Mouse (Mus musculus): ENCODE data around the gene Hist1h1c. TPM values are rescaled to one million over a fixed set of nuclear protein-coding genes. Genes with fewer than 3 reads are reported as not detected.
A peak's percentile ranks its signal among the peaks of the same experiment; 100 is the strongest.
"Not testable (repeated sequence)": the region's sequence is repeated elsewhere in the genome, so short reads cannot be mapped to it uniquely, and the experiment has no call there.

Hist1h1c gene
- polyA plus RNA-seq, 1 experiment from 2014 or later = 11.8 TPM

DNA sequence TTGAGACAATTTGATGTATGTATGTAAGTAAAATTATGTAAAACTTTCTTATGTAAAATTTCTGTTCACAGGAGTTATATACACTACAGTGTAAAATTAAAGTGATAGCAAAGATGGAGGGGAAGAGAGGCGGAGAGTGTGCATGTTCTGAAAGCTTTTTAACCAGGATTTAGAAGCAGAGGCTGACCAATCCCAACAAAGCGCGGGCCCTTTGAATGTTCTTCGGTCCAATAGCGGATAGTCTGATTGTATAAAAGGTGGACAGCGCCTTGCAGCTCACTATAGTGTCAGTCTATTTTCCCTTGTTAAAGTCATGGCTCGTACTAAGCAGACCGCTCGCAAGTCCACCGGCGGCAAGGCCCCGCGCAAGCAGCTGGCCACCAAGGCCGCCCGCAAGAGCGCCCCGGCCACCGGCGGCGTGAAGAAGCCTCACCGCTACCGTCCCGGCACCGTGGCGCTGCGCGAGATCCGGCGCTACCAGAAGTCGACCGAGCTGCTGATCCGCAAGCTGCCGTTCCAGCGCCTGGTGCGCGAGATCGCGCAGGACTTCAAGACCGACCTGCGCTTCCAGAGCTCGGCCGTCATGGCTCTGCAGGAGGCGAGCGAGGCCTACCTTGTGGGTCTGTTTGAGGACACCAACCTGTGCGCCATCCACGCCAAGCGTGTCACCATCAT, 13.6 kb downstream of the Hist1h1c start, which contains the start of gene Hist1h3b:
Gene Hist1h3b (plus strand): TSS at position 201 of the 675 bp plus-strand sequence.
- DNase-seq (ENCODE audit: low spot score) = peak; percentile 89
- Histone ChIP-seq H3K27ac (peak within 1 kb of the TSS; percentile 98), H3K4me3 (peak within 1 kb of the TSS; percentile 51), H3K4me1 (peaks cover 14% of the 10 kb centered on the region)
- H3K9me3 ChIP-seq (replicated peaks); H3K36me3 ChIP-seq; H3K27me3 ChIP-seq (ENCODE audit: low read depth, poor library complexity, severe bottlenecking): not testable (repeated sequence)
- WGBS = 0% methylated on average over 23 of the region's 47 CpGs

DNA sequence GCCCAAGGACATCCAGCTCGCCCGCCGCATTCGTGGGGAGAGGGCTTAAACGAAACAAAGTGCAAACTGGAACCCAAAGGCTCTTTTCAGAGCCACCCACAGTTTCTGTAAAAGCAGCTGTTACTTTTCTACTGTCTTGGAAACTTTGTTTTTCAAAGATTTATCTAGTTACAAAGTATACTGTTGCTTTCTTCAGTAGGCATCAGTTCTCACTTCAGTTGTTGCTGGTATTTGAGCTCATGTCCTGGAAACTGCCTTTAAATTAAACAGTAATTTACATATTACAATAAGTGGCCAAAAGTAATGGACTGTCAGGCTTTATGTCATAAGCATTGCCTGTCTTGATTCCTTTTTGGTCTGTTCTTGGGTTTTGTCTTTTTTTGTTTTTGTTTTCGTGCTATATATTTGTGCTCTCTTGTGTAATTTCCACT, 14.1 kb downstream of the Hist1h1c start:
- H3K27me3 ChIP-seq (ENCODE audit: low read depth, poor library complexity, severe bottlenecking) = no peaks in the 10 kb centered on the region
- H3K36me3 ChIP-seq = no peaks in the 10 kb centered on the region
- H3K27ac ChIP-seq = peak overlapping the region; percentile 87
- H3K9me3 ChIP-seq (replicated peaks) = no peaks in the 10 kb centered on the region
- no peak for DNase-seq (ENCODE audit: low spot score)
- peak overlapping the region; percentile 51 for H3K4me3 ChIP-seq
- WGBS = 7% methylated on average over 6 of the region's 6 CpGs
- peaks cover 15% of the 10 kb centered on the region for H3K4me1 ChIP-seq

DNA sequence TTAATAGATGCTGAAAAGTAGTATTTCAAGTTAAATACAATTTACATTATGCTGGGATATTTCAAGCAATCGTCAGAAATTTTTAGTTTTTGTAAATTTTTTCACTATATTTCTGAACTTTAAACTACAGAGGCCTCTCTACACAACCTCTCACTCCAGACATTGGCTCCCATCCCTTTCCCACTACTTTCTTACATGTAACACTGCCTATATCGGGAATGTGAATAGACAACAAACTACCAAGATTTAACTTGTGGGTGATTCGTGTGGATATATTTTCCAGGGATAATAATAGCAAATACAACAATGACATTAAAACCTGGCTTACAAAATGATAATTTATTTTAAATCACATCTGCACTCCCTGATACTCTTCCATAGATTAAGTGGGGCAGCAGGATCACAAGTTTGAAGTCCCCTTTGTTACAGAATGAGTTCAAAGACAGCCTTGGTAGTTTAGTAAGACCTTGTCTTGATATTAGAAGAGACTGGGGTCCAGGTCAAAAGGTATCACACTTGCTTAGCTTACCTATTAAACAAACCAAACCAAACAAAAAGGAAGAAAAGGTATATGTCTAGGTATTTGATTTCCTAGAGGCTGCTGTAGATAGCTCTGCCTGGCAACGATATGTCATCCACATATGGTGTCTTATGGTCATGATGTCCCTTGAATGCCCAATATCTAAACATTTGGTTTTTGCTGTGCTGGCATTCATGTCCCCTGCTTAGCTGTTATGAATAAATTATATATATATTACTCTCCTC, 14.9 kb downstream of the Hist1h1c start:
- Histone ChIP-seq H3K27me3 (ENCODE audit: low read depth, poor library complexity, severe bottlenecking) (no peaks in the 10 kb centered on the region), H3K4me1 (peaks cover 7% of the 10 kb centered on the region), H3K9me3 (replicated peaks) (no peaks in the 10 kb centered on the region), H3K27ac (peak overlapping the region; percentile 87), H3K4me3 (peak overlapping the region; percentile 51), H3K36me3 (no peaks in the 10 kb centered on the region)
- 63% methylated on average over 4 of the region's 4 CpGs for WGBS
- DNase-seq (ENCODE audit: low spot score) = peak; percentile 22

DNA sequence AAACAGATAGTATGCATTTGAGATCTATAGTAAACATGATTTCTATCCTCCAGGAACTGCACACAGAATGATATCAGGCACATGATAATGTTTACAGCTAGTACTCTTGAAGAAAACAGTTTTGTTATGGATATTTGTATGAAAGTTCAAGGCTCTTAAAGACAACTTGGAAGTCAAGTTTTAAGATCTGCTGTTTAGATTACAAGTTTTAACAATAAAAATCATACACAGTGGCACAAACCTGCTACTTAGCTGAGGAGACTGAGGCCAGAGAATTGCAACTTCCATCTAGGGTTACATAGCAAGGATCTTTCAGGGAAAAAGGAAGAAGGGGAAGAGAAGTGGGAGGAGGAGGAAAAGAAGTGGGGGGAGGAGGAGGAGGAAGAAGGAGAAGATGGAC, 16.4 kb downstream of the Hist1h1c start:
- Histone ChIP-seq H3K27ac (peak overlapping the region; percentile 92), H3K4me1 (peaks cover 7% of the 10 kb centered on the region), H3K36me3 (no peaks in the 10 kb centered on the region), H3K4me3 (no peak overlapping the region), H3K27me3 (ENCODE audit: low read depth, poor library complexity, severe bottlenecking) (no peaks in the 10 kb centered on the region), H3K9me3 (replicated peaks) (no peaks in the 10 kb centered on the region)
- no peak for DNase-seq (ENCODE audit: low spot score)

DNA sequence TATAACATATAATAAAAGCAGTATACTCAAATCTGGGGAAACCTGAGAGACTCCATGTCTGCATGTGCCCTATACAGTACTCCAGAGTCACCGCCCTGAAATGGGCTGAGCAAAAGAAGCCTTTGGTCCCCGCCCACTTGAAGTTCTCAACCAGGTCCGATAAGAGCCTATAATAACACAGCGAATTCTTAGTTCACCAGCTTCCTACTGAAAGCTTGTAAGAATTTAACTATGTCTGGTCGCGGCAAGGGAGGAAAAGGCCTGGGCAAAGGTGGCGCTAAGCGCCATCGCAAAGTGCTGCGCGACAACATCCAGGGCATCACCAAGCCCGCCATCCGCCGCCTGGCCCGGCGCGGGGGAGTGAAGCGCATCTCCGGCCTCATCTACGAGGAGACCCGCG, 18.2 kb downstream of the Hist1h1c start, which contains the start of gene Hist1h4b:
Gene Hist1h4b (plus strand): TSS at position 224 of the 400 bp plus-strand sequence.
- DNase-seq (ENCODE audit: low spot score) = peak; percentile 91
- Histone ChIP-seq H3K36me3 (no peaks in the 10 kb centered on the region), H3K27ac (peak within 1 kb of the TSS; percentile 92), H3K27me3 (ENCODE audit: low read depth, poor library complexity, severe bottlenecking) (no peaks in the 10 kb centered on the region), H3K4me3 (peak within 1 kb of the TSS; percentile 52), H3K9me3 (replicated peaks) (no peaks in the 10 kb centered on the region), H3K4me1 (peaks cover 12% of the 10 kb centered on the region)
- 0% methylated on average over 19 of the region's 22 CpGs for WGBS

DNA sequence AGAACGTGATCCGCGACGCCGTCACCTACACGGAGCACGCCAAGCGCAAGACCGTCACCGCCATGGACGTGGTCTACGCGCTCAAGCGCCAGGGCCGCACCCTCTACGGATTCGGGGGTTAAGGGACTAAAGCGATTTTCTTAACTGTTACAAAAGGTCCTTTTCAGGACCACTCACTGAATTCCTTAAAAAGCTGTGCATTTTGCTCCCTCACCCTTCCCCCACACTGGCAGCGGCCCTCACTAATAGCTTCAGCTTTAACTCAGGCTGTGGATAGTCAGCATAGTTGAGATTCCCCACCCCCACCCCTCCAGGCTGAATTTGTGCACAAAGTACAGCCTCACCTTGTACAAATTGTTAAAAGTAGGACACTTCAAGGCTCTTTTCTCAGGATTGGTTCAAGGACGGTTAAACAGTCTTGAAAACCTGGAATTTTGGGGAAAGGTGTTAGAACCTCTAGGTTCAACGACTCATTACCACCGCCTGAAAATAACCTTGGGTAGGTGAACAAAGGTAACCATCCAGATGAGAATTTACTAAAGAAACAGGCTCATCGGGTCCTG, 18.7 kb downstream of the Hist1h1c start:
- Histone ChIP-seq H3K4me3 (peak overlapping the region; percentile 52), H3K4me1 (peaks cover 12% of the 10 kb centered on the region), H3K27me3 (ENCODE audit: low read depth, poor library complexity, severe bottlenecking) (no peaks in the 10 kb centered on the region), H3K27ac (peak overlapping the region; percentile 92), H3K36me3 (no peaks in the 10 kb centered on the region), H3K9me3 (replicated peaks) (no peaks in the 10 kb centered on the region)
- 2% methylated on average over 22 of the region's 23 CpGs for WGBS
- DNase-seq (ENCODE audit: low spot score) = peak; percentile 68

DNA sequence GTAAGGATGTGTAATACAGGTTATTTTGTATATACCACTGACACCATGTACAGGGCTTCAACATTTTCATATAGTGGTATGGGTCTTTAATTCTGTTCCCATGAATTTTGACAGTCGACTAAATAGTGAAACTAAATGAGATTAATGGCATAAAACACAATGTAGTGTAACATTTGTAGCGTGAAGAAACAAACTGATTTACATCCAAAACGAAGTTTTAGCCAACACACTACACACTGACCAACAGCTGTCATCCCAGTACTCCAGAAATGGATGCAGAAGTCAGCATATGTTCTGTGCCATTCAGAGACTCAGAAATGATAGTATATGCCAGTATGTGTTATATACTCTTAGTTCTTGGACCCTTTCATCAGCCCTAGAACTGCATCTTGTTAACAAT, 19.3 kb downstream of the Hist1h1c start:
- Histone ChIP-seq H3K36me3 (no peaks in the 10 kb centered on the region), H3K27me3 (ENCODE audit: low read depth, poor library complexity, severe bottlenecking) (no peaks in the 10 kb centered on the region), H3K4me1 (peaks cover 15% of the 10 kb centered on the region), H3K4me3 (peak overlapping the region; percentile 52), H3K27ac (peak overlapping the region; percentile 92), H3K9me3 (replicated peaks) (no peaks in the 10 kb centered on the region)
- no peak for DNase-seq (ENCODE audit: low spot score)
- 56% methylated on average over 3 of the region's 3 CpGs for WGBS

DNA sequence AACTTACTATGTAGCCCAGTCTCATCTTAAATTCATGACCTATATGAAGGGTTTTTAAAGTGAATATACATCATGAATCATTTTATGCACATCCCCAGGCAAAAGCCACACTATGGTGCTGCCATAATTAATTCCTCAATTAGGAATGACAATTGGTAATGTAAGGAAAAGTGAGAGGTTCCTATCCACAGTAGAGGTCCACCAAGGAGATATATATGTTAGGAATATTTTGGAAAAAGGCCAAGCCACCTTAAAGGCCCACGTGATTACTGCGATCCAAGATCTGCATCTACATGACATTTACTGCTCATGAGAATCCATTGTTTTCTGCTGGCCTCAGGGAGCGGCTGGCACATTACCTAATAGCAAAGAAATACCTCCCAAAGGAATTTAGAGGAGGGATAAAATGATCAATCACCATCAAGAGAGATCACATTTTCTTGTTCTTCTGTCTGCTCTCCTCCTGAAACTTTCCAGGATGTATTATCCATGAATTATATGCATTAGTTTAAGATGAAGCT, 20.7 kb downstream of the Hist1h1c start:
- DNase-seq (ENCODE audit: low spot score) = peak; percentile 26
- Histone ChIP-seq H3K27me3 (ENCODE audit: low read depth, poor library complexity, severe bottlenecking) (no peaks in the 10 kb centered on the region), H3K4me1 (peaks cover 27% of the 10 kb centered on the region), H3K36me3 (no peaks in the 10 kb centered on the region), H3K27ac (peak overlapping the region; percentile 92), H3K9me3 (replicated peaks) (no peaks in the 10 kb centered on the region), H3K4me3 (no peak overlapping the region)
- WGBS = 73% methylated on average over 3 of the region's 3 CpGs

DNA sequence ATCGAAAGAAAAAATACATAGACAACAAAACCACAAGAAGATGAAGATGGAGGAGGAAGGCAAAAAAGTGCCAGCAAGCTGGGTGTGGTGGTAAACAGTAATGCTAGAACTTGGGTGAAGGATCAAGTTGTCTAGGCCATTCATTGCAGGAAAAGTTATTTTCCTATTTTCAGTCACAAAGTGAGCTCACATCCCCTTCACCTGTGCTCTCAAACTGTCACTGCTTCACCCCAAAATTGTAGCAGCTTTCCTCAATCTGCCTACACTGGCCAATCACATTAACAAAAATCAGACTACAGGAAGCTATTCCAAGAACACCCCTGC, 21.3 kb downstream of the Hist1h1c start:
- Histone ChIP-seq H3K27me3 (ENCODE audit: low read depth, poor library complexity, severe bottlenecking) (no peaks in the 10 kb centered on the region), H3K4me1 (peaks cover 33% of the 10 kb centered on the region), H3K36me3 (no peaks in the 10 kb centered on the region), H3K4me3 (peak overlapping the region; percentile 59), H3K27ac (peak overlapping the region; percentile 92), H3K9me3 (replicated peaks) (no peaks in the 10 kb centered on the region)
- 74% methylated on average over 1 of the region's 1 CpGs for WGBS
- DNase-seq (ENCODE audit: low spot score) = peak; percentile 56

DNA sequence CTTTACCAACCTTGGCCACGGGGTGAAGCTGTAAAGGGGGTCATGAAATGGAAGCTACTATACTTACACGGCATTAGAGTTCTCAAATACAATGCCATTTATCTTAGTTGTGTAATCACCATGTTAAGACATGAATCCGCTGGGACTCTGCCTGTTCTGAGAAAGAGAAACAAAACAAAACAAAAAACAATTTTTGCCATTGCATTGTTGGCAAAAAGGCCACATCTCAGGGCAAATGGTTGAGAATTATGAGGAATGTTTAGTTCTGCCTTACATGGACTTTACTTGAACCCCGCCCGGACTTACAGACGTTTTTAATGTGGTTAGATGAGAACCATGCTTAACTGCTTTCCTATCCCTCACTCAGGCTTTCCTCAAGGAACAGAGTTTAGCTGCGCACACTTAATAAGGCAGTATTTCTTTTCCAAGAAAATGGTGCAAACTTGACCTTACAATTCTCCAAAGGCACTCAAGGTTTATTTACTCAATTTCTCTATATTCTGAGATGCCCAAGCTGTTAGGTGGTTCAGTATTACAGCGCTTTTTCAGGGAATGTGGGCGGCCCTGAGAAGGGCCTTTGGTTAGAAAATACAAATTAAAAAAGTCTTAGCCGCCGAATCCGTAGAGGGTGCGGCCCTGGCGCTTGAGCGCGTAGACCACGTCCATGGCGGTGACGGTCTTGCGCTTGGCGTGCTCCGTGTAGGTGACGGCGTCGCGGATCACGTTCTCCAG, 21.8 kb downstream of the Hist1h1c start:
- WGBS = 2% methylated on average over 26 of the region's 27 CpGs

DNA sequence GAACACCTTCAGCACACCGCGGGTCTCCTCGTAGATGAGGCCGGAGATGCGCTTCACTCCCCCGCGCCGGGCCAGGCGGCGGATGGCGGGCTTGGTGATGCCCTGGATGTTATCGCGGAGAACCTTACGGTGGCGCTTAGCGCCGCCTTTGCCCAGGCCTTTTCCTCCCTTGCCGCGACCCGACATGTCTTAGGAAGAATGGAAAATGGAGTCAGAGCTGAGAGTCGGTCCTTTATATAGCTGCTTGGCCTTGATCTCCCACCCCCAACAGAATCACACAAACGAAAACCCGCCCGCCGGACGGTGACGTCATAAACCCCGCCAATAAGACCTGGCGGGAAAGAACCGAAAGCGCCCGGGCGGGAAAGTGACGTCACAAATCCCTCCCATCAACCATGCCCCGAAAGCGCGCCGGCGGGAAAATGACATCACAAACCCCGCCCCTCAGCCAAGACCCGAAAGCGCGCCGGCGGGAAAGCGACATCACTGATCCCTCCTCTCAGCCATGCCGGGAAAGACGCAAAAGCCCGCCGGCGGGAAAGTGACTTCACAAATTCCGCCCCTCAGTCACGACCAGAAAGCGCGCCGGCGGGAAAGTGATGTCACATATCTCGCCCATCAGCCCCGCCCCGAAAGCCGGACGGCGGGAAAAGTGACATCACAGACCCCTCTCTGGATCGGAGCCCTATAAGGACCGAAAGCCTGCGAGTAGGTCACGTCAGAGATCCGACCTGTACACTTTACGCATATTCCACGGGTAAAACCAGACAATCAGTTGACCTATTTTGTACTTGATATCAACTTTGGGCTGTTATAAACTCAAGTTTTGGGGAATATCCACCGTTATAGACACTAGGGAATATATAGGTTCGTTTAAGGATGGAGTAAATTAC, 22.6 kb downstream of the Hist1h1c start, which contains the start of gene Hist1h4a:
Gene Hist1h4a (minus strand): TSS at position 259 of the 893 bp plus-strand sequence.
- no peaks in the 10 kb centered on the region for H3K9me3 ChIP-seq (replicated peaks)
- peaks cover 35% of the 10 kb centered on the region for H3K4me1 ChIP-seq
- H3K4me3 ChIP-seq = peak within 1 kb of the TSS; percentile 59
- DNase-seq (ENCODE audit: low spot score) = peak; percentile 100
- WGBS = under 1% methylated on average over 61 of the region's 72 CpGs
- H3K27ac ChIP-seq = peak within 1 kb of the TSS; percentile 92
- H3K27me3 ChIP-seq (ENCODE audit: low read depth, poor library complexity, severe bottlenecking) = no peaks in the 10 kb centered on the region
- H3K36me3 ChIP-seq = no peaks in the 10 kb centered on the region

More for the DNA sequence above, 21.8 kb downstream of the Hist1h1c start:
- Histone ChIP-seq H3K36me3 (no peaks in the 10 kb centered on the region), H3K4me3 (peak overlapping the region; percentile 59), H3K9me3 (replicated peaks) (no peaks in the 10 kb centered on the region), H3K27me3 (ENCODE audit: low read depth, poor library complexity, severe bottlenecking) (no peaks in the 10 kb centered on the region), H3K27ac (peak overlapping the region; percentile 92), H3K4me1 (peaks cover 35% of the 10 kb centered on the region)
- DNase-seq (ENCODE audit: low spot score) = no peak

All from limb, embryonic 10.5 days (tissue).